Mouse (Mus musculus): Measurements from ENCODE around the gene Emid1.
"Not testable (repeated sequence)": the region's sequence is repeated elsewhere in the genome, so short reads cannot be mapped to it uniquely, and the experiment has no call there.

Gene Emid1

DNA sequence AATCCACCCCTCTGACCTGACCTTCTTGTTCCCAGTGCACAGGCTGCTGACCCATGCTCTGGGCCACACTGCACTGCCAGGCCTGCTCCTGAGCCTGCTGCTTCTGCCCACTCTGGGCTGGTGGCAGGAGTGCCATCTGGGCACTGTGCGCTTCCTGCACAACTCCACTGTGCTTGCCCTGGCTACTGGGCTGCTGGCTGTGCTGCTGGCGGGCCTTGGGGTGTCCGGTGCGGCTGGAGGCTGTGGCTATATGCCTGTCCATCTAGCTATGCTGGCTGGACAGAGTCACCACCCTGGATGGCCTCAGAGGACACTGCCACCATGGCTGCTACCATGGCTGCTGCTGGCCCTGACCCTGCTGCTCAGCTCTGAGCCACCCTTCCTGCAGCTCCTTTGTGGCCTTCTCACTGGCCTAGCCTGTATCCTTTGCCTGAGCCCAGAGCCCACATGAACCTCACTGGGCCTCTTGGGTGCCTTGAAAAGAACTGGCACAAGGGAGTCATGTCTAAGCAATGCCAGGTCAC lies 48.0 kb downstream of the Emid1 start:
- no peak for DNase-seq (ENCODE audit: low spot score in 2 of 2)

DNA sequence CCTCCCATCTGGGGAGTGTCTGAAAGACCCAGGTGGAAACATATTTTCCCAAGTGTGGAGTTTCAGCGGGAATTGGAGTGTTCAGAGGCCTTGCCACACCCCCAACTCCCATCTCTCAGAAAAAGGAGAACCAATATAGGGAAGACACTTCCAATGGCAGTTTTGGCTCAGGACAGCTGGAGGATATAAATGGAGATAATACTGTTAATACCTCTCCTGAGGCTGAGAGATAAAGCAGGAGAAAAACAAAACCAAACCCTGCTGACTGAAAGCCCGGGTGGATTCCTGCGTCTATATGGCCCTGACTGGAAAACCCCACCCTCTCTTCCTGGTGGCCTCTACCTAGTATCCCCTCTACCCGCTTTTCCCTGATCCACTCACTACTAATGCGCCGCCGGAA lies 49.7 kb downstream of the Emid1 start:
- DNase-seq (ENCODE audit: low spot score in 2 of 2): no peak

DNA sequence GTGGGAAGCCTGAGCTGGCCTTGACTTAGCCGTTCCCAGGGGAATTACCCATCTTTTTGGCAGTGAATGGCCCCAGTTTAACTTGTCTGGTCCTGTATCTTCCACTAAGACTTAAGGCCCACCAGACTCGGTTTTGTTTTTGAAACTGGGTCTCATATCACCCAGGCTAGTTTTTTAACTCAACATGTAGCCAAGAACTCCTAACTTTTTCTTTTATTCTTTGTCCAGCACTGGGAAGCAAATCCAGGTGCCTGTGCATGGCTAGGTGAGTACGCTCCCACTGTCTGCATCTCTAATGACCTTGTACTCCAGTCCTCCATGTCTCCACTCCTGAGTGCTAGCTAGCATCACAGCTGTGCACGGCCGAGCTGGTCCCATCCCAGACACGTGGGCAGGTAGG lies 50.4 kb downstream of the Emid1 start:
- DNase-seq (ENCODE audit: low spot score in 2 of 2): no peak

DNA sequence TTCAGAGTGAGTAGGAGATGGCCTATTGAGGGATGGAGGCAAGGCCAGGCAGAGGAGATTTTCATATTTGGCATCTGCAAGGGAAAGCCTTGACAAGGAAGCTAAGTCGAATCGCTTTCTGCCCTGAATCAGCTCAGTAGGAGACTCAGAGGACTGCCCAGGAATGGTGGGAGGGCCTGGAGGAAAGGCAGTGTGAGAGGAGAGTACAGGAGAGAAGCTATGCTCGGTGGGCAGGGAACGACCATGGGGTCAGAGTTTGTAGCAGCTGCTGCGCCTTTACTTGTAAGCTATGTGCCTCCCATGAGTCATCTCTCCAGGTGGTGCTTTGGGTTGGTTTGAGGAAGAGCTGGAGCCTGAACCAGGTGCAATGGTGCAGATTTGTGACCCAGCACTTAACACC lies 51.3 kb downstream of the Emid1 start:
- DNase-seq (ENCODE audit: low spot score in 2 of 2): no peak

DNA sequence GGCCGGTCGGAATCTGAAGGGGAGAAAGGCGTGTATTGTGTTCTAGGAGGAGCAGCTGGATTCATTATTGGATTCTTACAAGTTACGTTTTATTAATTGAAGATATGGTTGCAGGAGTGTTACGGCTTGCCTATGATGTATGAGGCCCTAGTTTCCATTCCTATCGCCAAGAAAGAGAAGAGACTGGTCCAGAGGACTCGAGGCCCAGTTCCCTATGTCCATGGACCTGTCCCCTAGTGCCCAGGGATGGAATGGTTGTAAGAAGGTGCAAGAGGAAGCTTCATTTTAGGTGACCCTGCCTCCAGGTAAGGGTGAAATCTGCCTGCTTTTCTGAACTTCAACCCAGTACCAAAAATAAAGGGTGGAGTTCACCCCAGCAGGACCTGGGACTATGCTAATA lies 51.8 kb downstream of the Emid1 start:
- no peak for DNase-seq (ENCODE audit: low spot score in 2 of 2)

DNA sequence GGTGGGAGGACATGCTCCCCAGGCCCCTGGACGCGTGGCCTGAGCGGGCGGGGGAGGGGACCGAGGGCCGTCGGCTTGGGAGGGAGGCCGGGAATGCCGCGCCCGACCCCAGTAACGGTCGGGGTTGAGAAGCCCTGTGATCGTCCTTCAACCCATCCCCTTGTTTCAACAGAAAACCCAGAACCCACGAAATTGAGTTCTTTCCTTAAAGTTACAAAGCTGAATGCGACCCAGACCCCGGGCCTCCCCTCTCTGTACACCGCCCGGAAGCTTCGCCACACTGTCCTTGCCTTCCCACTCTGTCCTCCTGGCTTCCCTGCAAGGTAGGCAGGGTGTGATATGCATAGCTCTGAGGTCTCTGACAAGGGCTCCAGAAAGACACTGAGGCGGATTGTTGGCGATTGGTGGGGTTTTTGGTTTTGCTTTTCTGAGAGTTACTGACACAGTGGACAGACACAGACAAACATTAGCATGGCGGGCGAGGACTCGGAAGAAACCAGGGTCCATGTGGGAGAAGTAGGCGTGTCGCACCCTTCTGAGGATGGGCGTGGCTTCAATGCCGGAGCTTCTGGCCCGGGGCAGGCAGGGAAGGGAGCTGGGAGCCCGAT lies 52.4 kb downstream of the Emid1 start:
- DNase-seq (ENCODE audit: low spot score in 2 of 2): peak; percentile 56 to 66

DNA sequence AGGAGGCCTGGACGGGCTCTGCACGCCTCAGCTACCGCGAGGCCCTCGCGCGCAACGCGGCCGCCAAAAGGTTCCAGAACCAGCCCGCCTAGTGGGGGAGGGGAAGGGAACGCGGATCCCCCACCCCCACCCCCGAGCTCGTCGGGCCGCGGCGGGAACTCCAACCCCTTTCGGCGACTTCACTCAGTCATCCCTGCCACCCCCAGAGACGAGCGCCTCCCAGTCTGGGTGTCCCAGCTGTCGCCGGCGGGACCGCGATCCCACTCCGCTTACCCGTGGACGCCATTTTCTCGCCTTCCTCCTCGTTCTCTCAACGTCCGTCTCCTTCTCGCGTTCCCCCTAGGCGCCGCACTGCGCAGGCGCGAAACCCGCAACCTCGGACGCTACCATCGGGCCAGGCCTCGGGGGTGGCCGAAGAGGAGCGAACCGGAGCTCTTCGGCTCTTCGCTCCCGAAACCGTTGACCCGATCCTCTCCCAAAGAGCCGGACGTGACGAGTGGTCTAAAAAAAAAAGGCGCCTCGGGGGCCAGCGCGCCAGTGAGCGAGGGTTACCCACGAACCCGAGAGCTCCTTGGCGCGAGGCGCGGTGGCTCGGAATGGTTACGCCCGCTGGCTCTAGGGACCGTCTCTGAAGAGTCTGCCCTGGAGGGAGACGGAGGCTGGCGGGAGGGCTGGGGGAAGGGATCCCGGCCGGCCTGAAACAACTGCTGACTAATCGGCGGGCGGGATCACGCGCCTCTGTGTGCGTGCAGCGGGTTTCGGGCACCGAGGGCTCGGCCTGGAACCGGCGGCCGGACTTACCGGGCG lies 53.1 kb downstream of the Emid1 start, which contains the start of the genes Rhbdd3 and Ewsr1:
Rhbdd3 (plus strand) TSS at position 191 of the 807 bp plus-strand sequence.
Ewsr1 (minus strand) TSS at position 531 of the 807 bp plus-strand sequence.
- peak; percentile 97 to 99 for DNase-seq (ENCODE audit: low spot score in 2 of 2)

DNA sequence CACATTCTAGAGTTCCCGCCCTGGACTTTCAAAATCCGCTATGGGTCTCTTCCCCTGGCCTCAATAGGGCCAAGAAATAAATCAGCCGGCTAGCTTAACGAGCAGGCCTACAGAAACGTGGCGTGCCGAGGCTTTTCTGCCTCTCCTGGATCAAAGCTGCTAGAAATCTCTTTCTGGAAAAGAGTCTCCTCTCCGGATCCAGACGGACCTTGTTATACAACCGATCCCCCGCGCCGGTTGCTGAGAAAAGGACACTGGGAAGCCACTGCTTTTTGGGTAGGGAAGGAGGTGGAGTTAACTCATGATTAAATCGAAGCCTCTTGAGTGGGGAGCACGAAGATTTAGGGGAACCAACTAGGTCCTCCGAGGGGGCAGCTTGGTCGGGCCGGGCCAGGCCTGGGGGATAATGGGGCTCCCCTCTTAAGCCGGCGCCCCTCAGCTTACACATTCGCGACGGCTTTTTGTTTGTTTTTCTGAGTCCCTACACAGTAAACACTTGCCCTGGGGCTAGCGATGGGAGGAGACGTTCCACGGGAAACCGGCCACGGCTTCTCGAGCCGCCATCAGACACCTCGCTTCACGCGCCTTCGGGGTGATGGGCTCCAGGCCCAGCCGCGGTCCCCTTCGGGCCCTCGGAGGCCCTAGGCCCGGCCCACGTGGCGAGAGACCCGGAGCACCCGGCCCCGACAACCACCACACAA lies 53.9 kb downstream of the Emid1 start:
- peak in 1 of 2 experiments; percentile 21 for DNase-seq (ENCODE audit: low spot score in 2 of 2)

DNA sequence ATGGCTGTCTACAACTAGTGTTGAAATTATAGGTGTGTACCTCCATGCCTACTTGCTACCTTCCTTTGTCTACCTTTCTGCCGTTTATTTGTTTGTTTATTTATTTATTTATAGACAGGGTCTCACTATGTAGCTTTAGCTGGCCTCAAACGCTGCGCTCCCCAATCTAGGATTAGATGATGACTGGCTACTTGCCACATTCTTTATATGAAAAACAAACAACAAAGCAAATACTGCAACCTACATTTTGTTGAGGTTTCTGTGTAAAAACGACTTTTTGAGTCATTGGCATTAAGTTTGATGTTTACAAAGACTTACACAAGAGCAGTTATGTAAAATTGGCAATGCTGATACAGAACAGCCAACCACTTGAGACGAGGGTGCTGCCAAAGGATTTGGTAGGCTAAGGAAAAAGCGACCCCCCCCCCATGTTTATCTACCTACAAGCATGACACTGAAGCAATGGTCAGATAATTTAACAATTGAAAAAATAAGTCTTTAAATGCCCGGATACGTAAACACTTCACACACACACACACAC lies 55.5 kb downstream of the Emid1 start:
- DNase-seq (ENCODE audit: low spot score in 2 of 2): no peak

DNA sequence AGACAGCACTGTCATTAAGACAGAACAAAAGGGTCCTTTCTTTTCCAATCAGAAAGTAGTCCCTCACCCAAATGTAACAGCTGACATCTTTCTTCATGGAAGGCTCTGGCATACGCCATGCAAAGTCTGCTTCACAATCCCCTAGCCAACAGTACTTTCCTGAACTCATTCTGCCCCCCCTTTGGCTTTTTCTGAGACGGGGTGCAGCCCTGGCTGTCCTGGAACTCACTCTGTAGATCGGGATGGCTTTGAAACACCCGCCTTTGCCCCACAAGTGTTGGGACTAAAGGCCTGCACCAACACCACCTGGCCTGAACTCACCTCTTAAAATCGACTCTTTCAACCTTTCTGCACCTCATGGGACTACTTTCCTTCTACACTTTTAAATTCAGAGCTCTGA lies 56.2 kb downstream of the Emid1 start:
- no peak for DNase-seq (ENCODE audit: low spot score in 2 of 2)

DNA sequence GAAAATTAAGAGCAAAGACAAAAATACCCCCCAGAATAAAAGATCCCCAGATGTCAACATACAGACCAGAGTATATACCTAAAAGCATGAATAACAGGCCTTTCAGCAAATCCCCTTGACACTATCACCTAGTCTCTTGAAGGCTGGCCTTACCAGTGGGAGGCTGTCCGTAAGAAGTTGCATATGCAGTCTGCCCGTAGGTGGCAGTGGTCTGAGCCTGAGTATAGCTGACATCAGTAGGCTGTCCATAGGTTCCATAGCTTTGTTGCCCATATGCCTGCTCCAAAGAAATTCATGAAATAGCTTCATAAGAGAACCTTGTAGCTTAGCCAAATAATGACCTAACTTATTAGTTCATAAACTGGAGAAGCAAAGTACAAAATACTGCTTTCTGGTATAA lies 60.4 kb downstream of the Emid1 start:
- DNase-seq (ENCODE audit: low spot score in 2 of 2): no peak

DNA sequence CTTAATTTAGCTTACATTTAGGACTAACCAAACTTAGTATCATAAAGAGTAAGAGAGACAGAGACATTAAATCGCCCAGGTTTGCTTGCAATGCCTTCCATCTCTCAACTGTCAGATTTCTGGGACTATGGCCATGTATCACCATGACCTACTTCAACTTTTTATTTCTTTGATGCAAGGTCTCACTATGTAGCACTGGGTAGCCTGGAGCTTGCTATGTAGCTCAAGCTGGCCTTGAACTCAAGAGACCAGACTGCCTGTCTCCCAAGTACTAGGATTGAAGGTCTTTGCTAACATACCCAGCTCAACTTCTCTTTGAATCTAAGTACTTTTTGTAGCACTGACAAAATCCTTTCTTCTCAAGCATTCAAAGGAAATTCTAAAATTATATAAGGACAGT lies 62.9 kb downstream of the Emid1 start:
- DNase-seq (ENCODE audit: low spot score in 2 of 2): no peak

DNA sequence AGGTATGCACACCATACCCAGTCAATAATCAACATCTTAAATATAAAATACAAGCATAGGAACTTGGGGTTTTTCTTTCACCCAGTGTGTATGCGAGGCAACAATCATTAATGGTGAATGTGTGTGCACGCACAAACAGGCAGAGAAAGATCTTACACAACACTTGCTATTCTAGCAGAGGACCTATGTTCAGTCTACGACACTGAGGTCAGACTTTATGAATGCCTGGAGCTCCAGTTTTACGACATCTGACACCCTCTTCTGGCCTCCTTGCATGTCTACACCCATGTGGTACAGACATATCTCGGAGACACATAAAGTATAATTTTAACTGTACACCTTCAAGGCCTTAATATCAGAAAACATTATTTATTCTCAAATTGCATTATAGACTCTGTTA lies 75.2 kb downstream of the Emid1 start:
- DNase-seq (ENCODE audit: low spot score in 2 of 2): not testable (repeated sequence)

DNA sequence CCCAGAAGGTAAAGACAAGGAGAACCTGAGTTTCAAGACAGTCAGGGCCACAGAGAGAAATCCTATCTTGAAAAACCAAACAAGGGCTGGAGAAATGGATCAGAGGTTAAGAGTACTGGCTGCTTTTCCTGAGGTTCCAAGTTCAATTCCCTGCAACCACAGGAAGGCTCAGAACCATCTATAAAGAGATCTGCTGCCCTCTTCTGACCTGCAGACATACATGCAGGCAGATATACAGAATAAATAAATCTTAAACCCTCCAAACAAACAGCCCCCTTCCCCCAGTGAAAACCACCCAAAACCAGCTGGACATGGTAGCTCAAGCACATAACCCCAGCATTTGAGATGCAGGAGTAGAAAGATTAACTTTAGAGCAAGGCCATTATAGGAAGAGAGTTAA lies 76.3 kb downstream of the Emid1 start:
- no peak for DNase-seq (ENCODE audit: low spot score in 2 of 2)

DNA sequence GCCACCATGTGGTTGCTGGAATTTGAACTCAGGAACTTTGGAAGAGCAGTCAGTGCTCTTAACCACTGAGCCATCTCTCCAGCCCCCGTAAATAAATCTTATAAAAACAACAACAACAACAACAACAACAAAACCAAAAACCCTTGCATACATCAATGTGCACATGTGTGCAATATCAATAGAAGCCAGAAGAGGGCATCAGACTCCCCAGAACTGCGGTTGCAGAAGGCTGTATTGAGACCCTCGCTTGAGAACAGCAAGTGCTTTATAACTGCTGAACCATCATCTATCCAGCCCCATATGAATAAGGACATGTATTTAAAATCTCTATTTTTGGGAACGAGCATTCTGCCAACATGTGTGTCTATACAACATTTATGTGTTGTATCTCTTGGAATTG lies 77.2 kb downstream of the Emid1 start:
- peak in 1 of 2 experiments; percentile 53 for DNase-seq (ENCODE audit: low spot score in 2 of 2)

DNA sequence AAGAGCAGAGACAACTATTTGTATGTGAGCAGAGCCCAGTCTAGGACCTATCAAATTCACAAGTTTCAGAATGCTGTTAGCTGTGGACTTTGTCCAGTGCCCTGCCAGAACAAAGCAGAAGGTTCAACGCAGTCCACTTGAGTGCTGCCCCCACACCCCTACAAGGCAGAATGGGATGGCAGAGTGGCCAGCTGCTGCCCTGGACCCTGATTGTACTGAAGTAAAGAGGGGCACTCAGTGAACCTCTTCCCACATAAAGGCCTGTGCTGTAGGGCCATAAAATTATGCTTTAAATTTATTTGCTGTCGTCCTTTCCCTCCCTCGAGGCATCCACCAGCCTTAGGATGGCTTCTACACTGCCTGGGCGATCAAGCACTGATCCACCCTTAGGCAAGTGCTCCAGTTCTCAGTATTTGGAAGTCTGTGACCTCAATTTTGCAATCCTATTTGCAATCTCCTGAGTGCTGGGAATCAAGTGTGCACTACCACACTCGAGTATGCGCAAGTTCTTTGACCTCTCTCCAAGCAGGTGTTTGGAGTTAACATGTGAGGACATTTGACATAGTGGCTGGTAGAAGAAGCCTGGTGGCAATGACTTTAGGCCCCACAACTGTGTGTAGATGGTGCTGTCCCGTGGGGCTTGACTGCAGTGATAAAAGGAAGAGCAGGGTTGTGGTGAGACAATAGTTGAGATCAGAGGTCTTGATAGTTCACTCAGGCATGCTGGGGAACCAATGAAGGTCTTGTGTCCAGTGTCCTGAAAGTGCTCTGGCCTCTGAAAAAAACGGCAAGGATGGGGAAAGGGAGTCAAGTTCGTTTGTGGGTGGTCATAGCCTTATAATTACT lies 83.7 kb downstream of the Emid1 start:
- no peak for DNase-seq (ENCODE audit: low spot score in 2 of 2)

DNA sequence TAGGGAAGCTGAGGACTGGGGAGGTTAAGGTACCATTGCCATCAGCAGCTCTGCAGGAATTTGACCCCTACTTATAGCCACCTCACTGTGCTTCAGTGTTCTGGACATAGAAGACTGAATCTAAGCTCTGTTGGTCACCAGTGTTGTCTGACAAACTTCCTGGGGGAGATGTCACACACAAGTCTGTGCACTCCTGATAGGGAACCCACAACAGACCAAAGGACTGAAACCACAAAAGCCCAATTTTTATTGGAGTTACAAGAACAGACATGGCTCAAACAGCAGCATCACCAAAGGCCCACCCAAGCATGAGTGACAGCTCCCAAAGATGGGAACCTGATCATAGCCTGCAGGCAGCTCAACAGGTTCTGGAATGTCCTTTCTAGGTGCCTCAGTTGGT lies 85.0 kb downstream of the Emid1 start:
- DNase-seq (ENCODE audit: low spot score in 2 of 2): no peak

DNA sequence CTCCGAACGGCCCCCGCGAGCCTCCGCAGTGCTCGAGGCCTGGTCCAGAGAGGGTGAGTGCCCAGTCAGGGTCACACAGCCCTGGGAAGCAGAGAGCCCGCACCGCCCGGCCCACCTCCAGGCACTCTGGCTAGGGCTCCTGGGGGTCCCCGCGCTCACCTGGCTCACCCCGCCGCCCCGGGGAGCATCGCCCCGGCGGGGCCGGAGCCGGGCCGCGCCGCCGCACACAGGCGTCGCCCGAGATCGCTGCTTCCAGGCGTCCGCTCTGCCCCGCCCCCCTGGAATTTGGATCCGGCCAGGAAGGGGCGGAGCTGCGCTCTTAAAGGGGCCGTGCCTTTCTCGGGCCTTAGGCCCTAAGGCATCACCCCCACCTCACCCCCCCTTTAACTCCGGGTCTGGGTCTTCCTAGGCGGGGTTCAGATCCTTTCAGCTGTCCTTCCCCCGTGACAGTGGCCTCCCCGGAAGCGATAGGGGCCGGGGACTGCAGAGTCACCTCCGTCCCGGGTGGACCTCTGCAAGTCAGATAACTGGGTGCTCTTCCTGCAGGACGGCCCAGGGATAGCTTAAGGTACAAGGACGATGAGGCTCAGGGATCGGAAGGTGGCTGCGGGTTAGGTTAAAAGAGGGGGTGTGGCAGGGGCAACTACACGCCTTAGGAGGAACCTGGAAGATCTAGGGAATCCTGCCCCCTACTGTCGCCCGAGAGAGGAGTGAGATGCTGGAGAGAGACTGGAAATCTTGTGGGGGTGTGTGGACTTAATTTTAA lies 86.8 kb downstream of the Emid1 start, which contains the start of gene Gas2l1:
Gas2l1 (minus strand) TSS at position 272 of the 766 bp plus-strand sequence.
- peak in 1 of 2 experiments; percentile 45 for DNase-seq (ENCODE audit: low spot score in 2 of 2)

DNA sequence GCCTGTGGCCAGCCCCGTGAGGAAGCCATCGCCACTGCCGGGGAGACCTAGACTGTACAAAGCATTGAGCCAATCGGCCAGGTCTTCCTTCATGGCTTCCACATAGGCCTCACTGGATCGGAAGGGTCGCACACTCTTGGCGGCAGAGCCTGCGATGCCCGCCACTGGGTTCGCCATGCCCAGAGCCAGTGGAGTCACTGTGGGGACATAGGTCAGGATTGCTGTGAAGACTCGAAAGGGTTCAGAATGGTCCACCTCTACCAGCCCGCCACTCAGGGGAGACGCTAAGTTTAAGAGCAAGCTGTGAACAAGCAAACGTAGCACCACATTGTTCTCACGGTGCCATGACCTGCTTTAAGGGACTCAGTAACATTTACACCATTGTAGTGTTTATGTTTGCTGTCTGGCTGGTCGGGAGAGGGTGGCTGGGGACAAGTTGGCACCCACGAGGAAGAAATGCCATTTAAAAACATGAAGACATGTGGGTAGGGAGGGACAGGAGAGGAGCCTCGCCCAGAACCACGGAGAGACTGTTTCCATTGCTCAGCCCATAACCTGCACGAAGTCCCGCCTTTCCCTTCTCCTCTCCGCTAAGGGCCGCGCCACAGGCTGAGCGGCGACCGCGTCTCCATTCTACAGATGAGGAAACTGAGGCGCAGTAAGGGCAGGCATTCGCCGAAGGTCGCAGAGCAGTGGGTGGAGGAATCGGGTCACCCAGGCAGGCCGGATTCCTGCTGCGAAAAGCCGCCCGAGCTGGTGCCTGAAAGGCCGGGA lies 87.6 kb downstream of the Emid1 start:
- no peak for DNase-seq (ENCODE audit: low spot score in 2 of 2)
